Mouse (Mus musculus) cerebellum, postnatal 14 days (tissue): ENCODE measurements at regions not wholly inside any gene's neighbourhood (a gene's known extent, or its start where the extent isn't known, plus 50 kb on each side); places are given as distances from the start of the nearest gene placed in this dataset.

ENCODE experiments used
- DNase-seq, 2 experiments: peaks; one replicate each; pipeline ENCODE4 v3.0.0; 2021; ENCODE audit warnings: mixed read lengths in 2 of 2

GRCm38 (mm10) chr4:70952671-70953070, 417.9 kb upstream of the Megf9 start:
- peak; percentile 6 to 47 for DNase-seq

- no peak for DNase-seq
Observed at GRCm38 (mm10) chr4:70940146-70940545, 405.4 kb upstream of the Megf9 start.

GRCm38 (mm10) chr4:70934140-70934539, 399.3 kb upstream of the Megf9 start:
- no peak for DNase-seq

- DNase-seq: no peak
Observed at GRCm38 (mm10) chr4:70921972-70922692, 387.3 kb upstream of the Megf9 start.

GRCm38 (mm10) chr4:70914566-70914965, 379.8 kb upstream of the Megf9 start:
- DNase-seq: no peak

- DNase-seq: no peak
Observed at GRCm38 (mm10) chr4:70906771-70907749, 372.3 kb upstream of the Megf9 start.
